Mouse (Mus musculus) embryonic stem cell, embryonic (primary cell): ENCODE results near the gene Cry1.

Experiments
- CTCF ChIA-PET, 4 experiments: fragments of 300-600 bp in 2 of 4; fragments of 350-600 bp in 2 of 4; sonication (Branson Sonifier 250); formaldehyde crosslinking; loops; one replicate each; lab custom pipeline; 2022; ENCODE audit warnings: inconsistent platforms in 2 of 4; lab: Charles Lee
- POLR2A ChIA-PET, 4 experiments: fragments of 300-600 bp in 2 of 4; fragments of 350-600 bp in 2 of 4; sonication (Branson Sonifier 250); formaldehyde crosslinking; loops; one replicate each; lab custom pipeline; 2022; ENCODE audit warnings: antibody characterized with exemption in 4 of 4, inconsistent platforms in 1 of 4; lab: Charles Lee

Gene Cry1

GRCm38 (mm10) chr10:85184964-85185608 lies at the start of gene Cry1:
Gene Cry1, minus strand, starts transcription at chr10:85185064.
- ChIA-PET CTCF (interaction anchor here (0.6 to 3.7 kb wide), 15 partner anchors 10 to 732 kb away, joined by 3 to 33 read pairs (median 4); partner anchors contain the start of genes Mterf2 (in 1 of the 4) and Prdm4 (in 1 of the 4)), POLR2A (interaction anchor here in 3 of 4 experiments (0.6 to 4.2 kb wide), 59 partner anchors 8 to 562 kb away, joined by 3 to 32 read pairs (median 4); partner anchors contain the start of genes Mterf2 (in 3 of the 3), Btbd11 (in 1 of the 3), Fhl4 (in 1 of the 3) and Tmem263 (in 1 of the 3))

GRCm38 (mm10) chr10:85221771-85222050 lies 36.8 kb upstream of the Cry1 start:
- CTCF ChIA-PET: interaction anchor here (0.6 to 2.0 kb wide), 16 partner anchors 9 to 457 kb away, joined by 3 to 10 read pairs (median 4); partner anchors contain the start of gene Cry1 (in 2 of the 4)
- POLR2A ChIA-PET: interaction anchor here in 3 of 4 experiments (0.6 to 1.6 kb wide), 5 partner anchors 16 to 432 kb away, joined by 3 to 4 read pairs (median 3); no protein-coding TSS in a partner anchor

DNA sequence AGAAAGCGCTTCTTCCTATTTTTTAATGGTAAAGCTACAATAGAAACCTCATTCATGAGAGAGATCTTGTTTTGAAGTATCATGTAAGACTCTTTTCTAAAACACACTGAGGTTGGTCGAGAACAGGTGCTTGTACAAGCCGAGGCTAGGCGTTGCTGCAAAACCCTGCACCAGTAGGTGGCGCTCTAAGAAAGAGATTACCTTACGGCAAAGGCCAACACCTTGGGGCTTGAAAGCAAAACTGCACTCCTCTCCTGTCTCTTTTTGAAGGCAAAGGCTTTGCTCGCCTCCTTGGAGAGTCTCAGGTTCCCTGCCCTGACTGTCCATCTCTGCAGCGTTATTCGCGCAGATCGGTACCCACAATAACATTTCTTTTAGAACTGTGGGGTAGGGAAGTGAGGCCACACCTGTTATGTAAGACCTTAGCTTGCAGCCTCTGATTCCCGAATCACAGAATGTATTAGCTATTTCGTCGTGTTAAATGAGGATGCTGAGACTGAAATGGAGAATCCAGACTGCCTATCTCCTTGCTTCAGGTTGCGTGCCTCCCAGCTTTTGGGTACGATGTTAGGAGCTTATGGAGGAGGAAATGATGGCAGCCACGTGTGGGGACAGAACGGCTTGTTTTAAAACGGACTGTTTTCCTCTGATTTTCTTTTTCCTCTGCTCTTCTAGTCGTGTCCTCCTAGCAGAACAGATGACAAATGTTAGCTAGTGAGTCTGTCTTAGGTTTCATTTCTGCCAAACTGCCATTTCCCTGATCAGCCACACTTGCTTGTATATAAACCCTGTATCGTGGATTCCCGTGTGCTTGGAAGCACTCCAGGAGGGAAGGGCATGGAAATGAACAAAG lies 36.3 kb upstream of the Cry1 start:
- ChIA-PET POLR2A (interaction anchor here in 3 of 4 experiments (0.6 to 1.6 kb wide), 6 partner anchors 16 to 433 kb away, joined by 3 to 4 read pairs (median 3); partner anchors contain the start of gene Btbd11 (in 1 of the 3)), CTCF (interaction anchor here (0.6 to 2.0 kb wide), 21 partner anchors 10 to 457 kb away, joined by 3 to 10 read pairs (median 4); partner anchors contain the start of gene Cry1 (in 2 of the 4))

- POLR2A ChIA-PET: interaction anchor here in 1 of 4 experiments (0.7 kb wide), 2 partner anchors 30 to 443 kb away, joined by 3 to 5 read pairs; partner anchors contain the start of gene Cry1
These were observed 30.0 kb upstream of the Cry1 start for GRCm38 (mm10) chr10:85214847-85215246.

GRCm38 (mm10) chr10:85211673-85212072 lies 26.8 kb upstream of the Cry1 start:
- ChIA-PET POLR2A (interaction anchor here in 1 of 4 experiments (0.7 kb wide), 1 partner anchor 330 kb away, joined by 4 read pairs; no protein-coding TSS in a partner anchor), CTCF (interaction anchor here in 1 of 4 experiments (0.7 kb wide), 1 partner anchor 96 kb away, joined by 9 read pairs; no protein-coding TSS in a partner anchor)

More at GRCm38 (mm10) chr10:85214847-85215246, 30.0 kb upstream of the Cry1 start:
- CTCF ChIA-PET: interaction anchor here in 2 of 4 experiments (0.6 to 1.0 kb wide), 4 partner anchors 29 to 463 kb away, joined by 3 read pairs; no protein-coding TSS in a partner anchor

DNA sequence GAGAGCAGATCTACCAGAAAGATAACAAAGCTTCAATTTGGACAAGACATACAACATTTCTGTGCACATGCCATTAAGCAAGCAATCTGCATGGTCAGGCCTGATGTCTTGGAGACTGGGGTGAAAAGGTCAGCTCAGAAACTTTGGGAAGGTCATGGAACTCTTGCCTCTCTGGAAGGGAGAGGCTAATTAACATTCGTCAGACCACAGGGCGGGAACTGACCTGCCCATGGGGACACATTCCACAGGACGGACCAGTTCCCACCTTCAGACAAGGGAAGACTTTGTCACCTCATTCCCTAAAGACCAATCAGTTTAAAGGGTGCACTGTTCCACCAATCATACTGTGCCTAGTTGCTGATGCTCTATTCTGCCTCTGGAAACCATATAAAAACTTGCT lies 25.3 kb upstream of the Cry1 start:
- CTCF ChIA-PET: interaction anchor here in 1 of 4 experiments (1.0 kb wide), 1 partner anchor 27 kb away, joined by 4 read pairs; no protein-coding TSS in a partner anchor
- POLR2A ChIA-PET: interaction anchor here in 3 of 4 experiments (0.7 to 2.4 kb wide), 5 partner anchors 24 to 55 kb away, joined by 3 to 6 read pairs (median 5); partner anchors contain the start of gene Cry1 (in 2 of the 3)

GRCm38 (mm10) chr10:85209119-85209605 lies 24.3 kb upstream of the Cry1 start:
- POLR2A ChIA-PET: interaction anchor here in 2 of 4 experiments (1.2 to 2.4 kb wide), 4 partner anchors 9 to 26 kb away, joined by 3 to 6 read pairs (median 4); partner anchors contain the start of gene Cry1 (in 2 of the 2)
- CTCF ChIA-PET: no interaction called here

DNA sequence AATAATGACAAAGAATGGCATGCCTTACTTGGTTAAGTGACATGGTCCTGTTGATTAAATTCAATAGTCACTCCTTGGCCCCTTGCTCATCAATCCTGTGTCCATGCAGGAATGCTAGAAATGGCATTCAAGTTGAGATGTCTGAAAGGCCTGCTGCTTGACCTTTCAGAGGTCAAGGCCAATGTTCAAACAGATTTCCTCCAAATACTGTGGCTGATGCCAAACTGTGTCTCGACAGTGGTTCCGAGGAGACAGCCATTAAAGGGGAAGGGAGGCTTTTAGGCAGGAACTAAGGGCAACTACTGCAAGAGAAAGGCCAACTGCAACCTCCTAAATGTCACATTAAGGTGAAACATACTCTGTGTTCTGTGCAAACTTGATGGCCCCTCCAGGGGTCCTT lies 20.5 kb upstream of the Cry1 start:
- CTCF ChIA-PET: interaction anchor here in 2 of 4 experiments (0.6 kb wide), 2 partner anchors 220 to 755 kb away, joined by 3 to 7 read pairs; no protein-coding TSS in a partner anchor
- POLR2A ChIA-PET: no interaction called here

DNA sequence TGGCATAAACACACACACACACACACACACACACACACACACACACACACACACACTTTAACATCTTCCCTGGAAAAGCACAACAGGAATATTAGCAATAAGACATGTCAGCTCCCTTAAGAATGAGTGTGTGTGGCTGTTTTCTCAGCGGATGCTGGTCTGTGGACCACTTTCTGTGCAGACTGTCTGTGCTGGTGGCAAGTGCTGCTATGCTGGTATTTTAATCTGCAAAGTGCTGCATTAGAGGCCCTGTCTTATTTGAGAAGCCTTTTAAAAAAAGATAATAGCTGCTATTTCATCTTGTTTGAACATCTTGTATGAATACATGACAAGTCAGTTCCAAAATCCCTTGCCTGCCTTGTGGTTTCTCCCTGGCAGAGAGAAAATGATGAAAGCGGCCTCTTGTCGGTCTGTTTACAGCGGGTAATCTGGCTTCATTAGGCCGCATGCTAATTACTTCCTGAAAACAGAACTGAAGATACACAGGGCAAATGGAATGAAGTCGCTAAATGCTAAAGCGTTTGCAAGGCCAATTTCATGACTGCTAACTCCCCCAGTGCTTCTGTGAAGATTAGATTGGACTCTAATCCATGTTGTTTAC lies 19.5 kb upstream of the Cry1 start:
- CTCF ChIA-PET: interaction anchor here in 1 of 4 experiments (0.6 to 0.8 kb wide), 2 partner anchors 17 to 20 kb away, joined by 3 read pairs; no protein-coding TSS in a partner anchor
- POLR2A ChIA-PET: interaction anchor here in 2 of 4 experiments (0.6 to 1.8 kb wide), 3 partner anchors 10 to 303 kb away, joined by 3 to 4 read pairs (median 3); partner anchors contain the start of gene Cry1 (in 1 of the 2)

GRCm38 (mm10) chr10:85194528-85194927 lies 9.7 kb upstream of the Cry1 start:
- ChIA-PET CTCF (interaction anchor here in 1 of 4 experiments (0.6 to 2.3 kb wide), 2 partner anchors 9 to 11 kb away, joined by 3 to 5 read pairs; no protein-coding TSS in a partner anchor), POLR2A (interaction anchor here in 3 of 4 experiments (0.6 to 2.5 kb wide), 4 partner anchors 9 to 476 kb away, joined by 4 to 10 read pairs (median 8); partner anchors contain the start of gene Cry1 (in 2 of the 3))

- POLR2A ChIA-PET: interaction anchor here in 2 of 4 experiments (0.8 to 2.5 kb wide), 4 partner anchors 8 to 20 kb away, joined by 3 to 10 read pairs (median 4); partner anchors contain the start of gene Cry1 (in 1 of the 2)
- CTCF ChIA-PET: interaction anchor here in 3 of 4 experiments (0.6 to 1.4 kb wide), 3 partner anchors 10 to 485 kb away, joined by 3 to 4 read pairs (median 4); no protein-coding TSS in a partner anchor
These were observed 8.5 kb upstream of the Cry1 start for GRCm38 (mm10) chr10:85193321-85193720.

- ChIA-PET CTCF (no interaction called here), POLR2A (no interaction called here)
These were observed 5.8 kb upstream of the Cry1 start for GRCm38 (mm10) chr10:85190652-85191051.

DNA sequence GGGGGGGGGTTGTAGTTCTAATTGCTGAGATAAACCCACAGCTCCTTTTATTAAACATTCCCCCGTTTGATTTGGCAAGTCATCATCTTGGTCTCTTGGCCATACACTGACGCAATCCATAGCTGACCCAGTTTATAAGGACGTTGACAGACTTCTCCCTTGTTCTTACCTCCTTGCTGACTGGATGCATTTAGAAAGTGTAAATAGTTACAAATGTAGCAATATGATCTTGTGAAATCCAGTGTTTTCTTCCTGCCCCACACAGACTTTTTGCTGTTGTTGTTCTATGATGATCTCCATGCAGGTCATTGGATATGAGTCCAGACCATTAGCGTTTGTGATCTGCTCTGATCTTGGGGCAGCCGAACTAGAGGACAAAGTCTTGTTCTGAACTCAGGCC lies 5.1 kb upstream of the Cry1 start:
- POLR2A ChIA-PET: interaction anchor here in 1 of 4 experiments (0.6 kb wide), 1 partner anchor 87 kb away, joined by 3 read pairs; no protein-coding TSS in a partner anchor
- CTCF ChIA-PET: no interaction called here

- ChIA-PET CTCF (no interaction called here), POLR2A (interaction anchor here in 2 of 4 experiments (1.3 to 4.1 kb wide), 5 partner anchors 21 to 353 kb away, joined by 3 to 32 read pairs (median 11); partner anchors contain the start of gene Btbd11 (in 1 of the 2))
These were observed 1.6 kb upstream of the Cry1 start for GRCm38 (mm10) chr10:85186499-85186794.

DNA sequence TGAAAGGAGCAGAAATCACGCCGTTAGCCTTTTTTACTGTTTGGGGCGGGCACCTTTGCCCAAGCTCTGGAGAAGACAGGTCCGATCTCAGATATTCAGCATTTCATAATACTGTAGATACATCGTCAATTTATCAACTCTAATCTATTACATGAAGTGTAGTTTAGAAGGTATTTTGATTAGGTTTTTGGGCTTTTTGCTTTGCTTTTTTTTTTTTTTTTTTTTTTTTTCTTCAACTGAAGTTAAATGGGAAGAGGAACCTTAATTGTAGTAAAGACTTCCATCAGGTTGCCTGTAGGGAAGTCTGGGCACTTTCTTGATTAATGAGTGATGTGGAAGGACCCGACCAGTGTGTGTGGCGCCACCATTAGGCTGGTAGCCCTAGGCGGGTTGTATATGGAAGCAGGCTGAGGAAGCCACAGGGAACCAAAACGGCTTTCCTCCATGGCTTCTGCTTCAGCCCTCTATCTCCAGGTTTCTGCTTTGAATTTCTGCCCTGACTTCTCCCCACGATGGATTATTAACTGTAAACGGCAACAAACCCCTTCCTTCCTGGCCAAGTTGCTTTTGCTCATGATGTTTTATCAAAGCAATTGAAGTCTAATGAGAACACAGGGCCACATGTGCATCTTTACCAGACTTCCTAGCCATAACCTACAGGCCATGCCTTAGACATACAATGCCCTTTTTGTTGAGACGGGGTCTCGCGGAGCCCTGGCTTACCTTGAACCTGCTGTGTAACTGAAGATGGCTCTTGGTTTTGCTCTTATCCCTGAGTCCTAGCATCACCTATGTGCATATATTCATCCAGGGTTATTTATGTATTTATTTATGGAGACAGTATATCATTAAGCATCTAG lies 1.0 kb upstream of the Cry1 start:
- POLR2A ChIA-PET: interaction anchor here in 3 of 4 experiments (0.6 to 4.2 kb wide), 43 partner anchors 8 to 563 kb away, joined by 3 to 32 read pairs (median 4); partner anchors contain the start of genes Mterf2 (in 3 of the 3), Btbd11 (in 1 of the 3), Fhl4 (in 1 of the 3) and Tmem263 (in 1 of the 3)
- CTCF ChIA-PET: interaction anchor here in 2 of 4 experiments (0.6 to 3.7 kb wide), 10 partner anchors 9 to 731 kb away, joined by 3 to 33 read pairs (median 6); partner anchors contain the start of genes Mterf2 (in 1 of the 2) and Prdm4 (in 1 of the 2)
